Mouse (Mus musculus) megakaryocyte, embryonic 14.5 days (primary cell): ENCODE data around the gene Avpi1.

Experiments used
- FLI1 ChIP-seq: IDR thresholded peaks from 2 replicates; pipeline ENCODE4 v1.6.1; 2012; ENCODE audit warnings: low read length, inconsistent platforms, mixed read lengths
- GATA1 ChIP-seq: IDR thresholded peaks from 3 replicates; pipeline ENCODE4 v1.6.1; 2012; ENCODE audit warnings: mixed read lengths, low read length, inconsistent platforms, borderline replicate concordance

GRCm38 (mm10) chr19:42146276-42147010, 17.6 kb upstream of the Avpi1 start:
- TF ChIP-seq GATA1 (no peak), FLI1 (no peak)
